Mouse (Mus musculus) gastrocnemius, adult 8-10 months (tissue): ENCODE data around the gene Xrcc1. TPM values are rescaled to one million over a fixed set of nuclear protein-coding genes. Genes with fewer than 3 reads are reported as not detected.

ENCODE experiments used
- DNase-seq, 2 experiments: peaks; one replicate each; pipeline ENCODE4 v3.0.0; 2022; ENCODE audit warnings: low spot score in 2 of 2
- total RNA-seq, 4 experiments: library from RNA; stranded (reverse); gene quantifications; 2 replicates each; pipeline ENCODE4 v1.2.4; 2022

Gene Xrcc1
- total RNA-seq, 4 experiments from 2014 or later, result 16.1 to 22.1 (median 17.3) TPM

GRCm38 (mm10) chr7:24564607-24565265 lies 18.6 kb downstream of the Xrcc1 start:
- DNase-seq, result peak; percentile 26 to 51

- DNase-seq, result no peak
Observed at GRCm38 (mm10) chr7:24565627-24566026, 19.5 kb downstream of the Xrcc1 start.

GRCm38 (mm10) chr7:24566206-24566605 lies 20.1 kb downstream of the Xrcc1 start:
- DNase-seq, result no peak

GRCm38 (mm10) chr7:24568512-24568911 lies 22.4 kb downstream of the Xrcc1 start:
- no peak for DNase-seq

GRCm38 (mm10) chr7:24571071-24571470 lies 25.0 kb downstream of the Xrcc1 start:
- no peak for DNase-seq

- DNase-seq, result no peak
Observed at GRCm38 (mm10) chr7:24572455-24572854, 26.4 kb downstream of the Xrcc1 start.

- no peak for DNase-seq
Observed at GRCm38 (mm10) chr7:24574224-24574796, 28.2 kb downstream of the Xrcc1 start.

GRCm38 (mm10) chr7:24577811-24578210 lies 31.7 kb downstream of the Xrcc1 start:
- no peak for DNase-seq

GRCm38 (mm10) chr7:24584876-24585275 lies 38.8 kb downstream of the Xrcc1 start:
- no peak for DNase-seq

GRCm38 (mm10) chr7:24585995-24586394 lies 39.9 kb downstream of the Xrcc1 start:
- no peak for DNase-seq

GRCm38 (mm10) chr7:24586828-24587227 lies 40.7 kb downstream of the Xrcc1 start:
- no peak for DNase-seq

- DNase-seq, result no peak
Observed at GRCm38 (mm10) chr7:24587330-24588105, 41.4 kb downstream of the Xrcc1 start, which contains the start of the genes Ethe1 and Zfp575. Gene Ethe1 (plus strand): TSS chr7:24587543. Gene Zfp575 (minus strand): TSS chr7:24587641.

- DNase-seq, result no peak
Observed at GRCm38 (mm10) chr7:24588336-24588735, 42.2 kb downstream of the Xrcc1 start.

- DNase-seq, result no peak
Observed at GRCm38 (mm10) chr7:24591735-24592134, 45.6 kb downstream of the Xrcc1 start.

GRCm38 (mm10) chr7:24592163-24592562 lies 46.1 kb downstream of the Xrcc1 start:
- DNase-seq, result no peak

GRCm38 (mm10) chr7:24592781-24593180 lies 46.7 kb downstream of the Xrcc1 start:
- DNase-seq, result no peak

GRCm38 (mm10) chr7:24593621-24594308 lies 47.7 kb downstream of the Xrcc1 start:
- DNase-seq, result peak; percentile 59 to 62

GRCm38 (mm10) chr7:24594309-24594803 lies 48.3 kb downstream of the Xrcc1 start:
- DNase-seq, result no peak

GRCm38 (mm10) chr7:24595464-24595863 lies 49.4 kb downstream of the Xrcc1 start:
- DNase-seq, result no peak

GRCm38 (mm10) chr7:24598121-24598520 lies 52.0 kb downstream of the Xrcc1 start:
- no peak for DNase-seq
